Mouse (Mus musculus): Measurements from ENCODE around the gene Nup214. TPM values are rescaled to one million over a fixed set of nuclear protein-coding genes. Genes with fewer than 3 reads are reported as not detected.

The Nup214 gene
- polyA plus RNA-seq, 1 experiment from 2014 or later: 87.4 TPM

DNA sequence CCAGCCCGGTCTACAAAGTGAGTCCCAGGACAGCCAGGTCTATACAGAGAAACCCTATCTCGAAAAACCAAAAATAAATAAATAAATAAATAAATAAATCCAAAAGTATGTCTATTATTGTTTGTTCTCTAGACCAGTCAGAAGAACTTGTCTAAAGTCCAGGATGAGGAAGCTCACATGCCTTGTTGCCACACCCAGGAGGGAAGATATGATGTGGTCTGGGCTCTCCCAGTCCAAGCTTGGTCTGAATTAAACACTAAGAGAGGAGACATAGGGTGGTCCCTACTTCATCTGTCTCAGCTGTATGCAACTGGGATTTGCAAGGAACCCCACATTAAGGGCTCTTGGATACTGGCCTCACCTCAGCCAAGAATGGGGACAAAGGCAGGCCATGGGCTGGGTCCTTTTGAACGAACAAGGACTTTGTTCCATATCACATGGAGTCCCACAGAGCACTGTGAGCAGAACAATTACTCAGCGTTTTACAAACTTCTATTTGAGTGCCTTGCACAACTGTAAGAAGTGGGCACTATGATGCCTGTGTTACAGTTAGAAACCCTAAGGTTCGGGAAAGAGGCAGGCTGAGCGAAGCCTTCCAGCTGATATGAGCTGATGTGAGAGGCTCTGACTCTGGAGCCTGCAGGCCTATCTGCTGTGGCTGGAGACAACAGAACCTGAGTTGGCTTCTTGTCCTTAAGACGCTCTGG lies 119.9 kb downstream of the Nup214 start:
- no peak for ATAC-seq (ENCODE audit: low FRiP score)

DNA sequence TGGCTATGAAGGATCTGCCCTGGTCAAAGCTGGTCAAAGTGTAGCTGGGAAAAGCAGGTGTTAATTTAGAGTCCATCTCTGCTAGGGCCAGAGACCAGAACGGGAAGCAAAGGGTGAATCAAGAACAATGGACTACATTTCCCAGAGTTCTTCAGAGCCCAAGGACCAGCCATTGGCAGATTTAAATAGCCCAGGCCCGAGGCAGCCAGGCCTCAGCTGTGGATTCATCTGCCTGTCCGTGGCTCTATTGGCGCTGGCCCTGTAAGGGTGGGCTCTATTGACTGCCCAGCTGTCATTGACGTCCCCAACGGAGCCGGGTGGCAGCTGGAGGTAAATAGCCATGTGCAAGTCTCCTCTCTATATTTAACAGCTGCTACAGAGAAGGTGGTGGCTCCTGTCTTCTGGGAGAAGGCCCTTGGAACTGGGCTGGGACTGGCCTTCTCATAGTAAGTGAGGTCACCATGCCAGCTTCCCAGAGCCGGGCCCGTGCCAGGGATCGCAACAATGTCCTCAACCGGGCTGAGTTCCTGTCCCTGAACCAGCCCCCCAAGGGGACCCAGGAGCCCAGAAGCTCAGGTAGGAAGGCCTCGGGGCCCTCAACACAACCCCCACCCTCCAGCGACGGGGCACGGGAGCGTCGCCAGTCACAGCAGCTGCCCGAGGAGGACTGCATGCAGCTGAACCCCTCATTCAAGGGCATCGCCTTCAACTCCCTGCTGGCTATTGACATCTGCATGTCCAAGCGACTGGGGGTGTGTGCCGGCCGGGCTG lies 121.3 kb downstream of the Nup214 start, which contains the start of gene Plpp7:
Gene Plpp7 (plus strand): TSS at position 178 of the 771 bp plus-strand sequence.
- 57% methylated on average over 22 of the region's 22 CpGs for WGBS
- peak; percentile 96 for ATAC-seq (ENCODE audit: low FRiP score)
- H3K4me1 ChIP-seq: peaks cover 13% of the 10 kb centered on the region
- H3K27ac ChIP-seq: peak within 1 kb of the TSS; percentile 75
- peaks cover 14% of the 10 kb centered on the region for H3K27me3 ChIP-seq
- peak within 1 kb of the TSS; percentile 39 for H3K9ac ChIP-seq
- H3K4me2 ChIP-seq: peak within 1 kb of the TSS; percentile 56
- no peaks in the 10 kb centered on the region for H3K36me3 ChIP-seq (replicated peaks)
- H3K9me3 ChIP-seq: 0 out of 2 replicates have a peak, but pooled peaks cover 3% of the 10 kb centered on the region
- peak within 1 kb of the TSS; percentile 34 for H3K4me3 ChIP-seq (replicated peaks)

More for the DNA sequence above, 119.9 kb downstream of the Nup214 start:
- Histone ChIP-seq H3K36me3 (replicated peaks) (no peaks in the 10 kb centered on the region), H3K27ac (no peak overlapping the region; the same call in 1 of the 2 replicates), H3K27me3 (peaks cover 26% of the 10 kb centered on the region), H3K9me3 (no peaks in the 10 kb centered on the region), H3K9ac (no peak overlapping the region), H3K4me2 (no peak overlapping the region), H3K4me1 (peaks cover 13% of the 10 kb centered on the region), H3K4me3 (replicated peaks) (no peak overlapping the region)
- WGBS: 91% methylated on average over 7 of the region's 7 CpGs

DNA sequence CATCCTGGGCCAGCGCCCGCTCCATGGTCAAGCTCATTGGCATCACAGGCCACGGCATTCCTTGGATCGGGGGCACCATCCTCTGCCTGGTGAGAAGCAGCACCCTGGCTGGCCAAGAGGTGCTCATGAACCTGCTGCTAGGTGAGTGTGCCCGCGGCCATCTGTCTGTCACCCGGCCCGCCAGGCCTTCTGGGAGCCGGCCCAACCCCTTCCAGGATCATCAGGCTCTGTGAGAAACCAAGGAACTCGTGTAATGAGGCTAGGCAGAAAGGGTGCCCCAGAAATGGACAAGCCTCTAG lies 121.8 kb downstream of the Nup214 start:
- Histone ChIP-seq H3K27me3 (peaks cover 10% of the 10 kb centered on the region; the same call in 1 of the 2 replicates), H3K4me1 (peaks cover 13% of the 10 kb centered on the region), H3K4me3 (replicated peaks) (peak overlapping the region; percentile 34), H3K27ac (peak overlapping the region; percentile 75; the same call in 1 of the 2 replicates), H3K4me2 (peak overlapping the region; percentile 56), H3K9ac (peak overlapping the region; percentile 39), H3K9me3 (0 out of 2 replicates have a peak, but pooled peaks cover 7% of the 10 kb centered on the region), H3K36me3 (replicated peaks) (no peaks in the 10 kb centered on the region)
- WGBS: 86% methylated on average over 10 of the region's 10 CpGs
- no peak for ATAC-seq (ENCODE audit: low FRiP score)

DNA sequence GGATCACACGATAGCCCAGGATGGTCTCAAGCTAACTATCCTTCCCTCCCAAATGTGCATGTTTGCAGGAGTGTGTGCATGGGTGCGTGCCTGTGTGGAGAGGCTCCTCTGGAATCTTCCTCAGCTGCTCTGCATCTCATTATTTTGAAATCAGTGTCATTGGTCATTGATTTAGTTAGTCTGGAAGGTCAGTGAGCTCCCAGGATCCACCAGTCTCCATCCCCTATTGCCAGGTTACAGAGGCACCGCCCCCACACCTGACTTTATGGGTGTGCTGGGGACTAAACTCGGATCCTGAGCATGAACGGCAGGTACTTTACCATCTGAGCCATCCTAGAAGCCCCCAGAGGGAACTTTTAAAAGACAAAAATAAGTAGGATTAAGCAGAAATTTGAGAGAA lies 128.7 kb downstream of the Nup214 start:
- H3K4me3 ChIP-seq (replicated peaks): no peak overlapping the region
- H3K27ac ChIP-seq: no peak overlapping the region
- H3K27me3 ChIP-seq: no peaks in the 10 kb centered on the region
- H3K4me1 ChIP-seq: peaks cover 13% of the 10 kb centered on the region
- H3K9me3 ChIP-seq: 0 out of 2 replicates have a peak, but pooled peaks cover 7% of the 10 kb centered on the region
- no peak overlapping the region for H3K4me2 ChIP-seq
- H3K9ac ChIP-seq: no peak overlapping the region
- WGBS: 57% methylated on average over 5 of the region's 5 CpGs
- no peak for ATAC-seq (ENCODE audit: low FRiP score)
- no peaks in the 10 kb centered on the region for H3K36me3 ChIP-seq (replicated peaks)

DNA sequence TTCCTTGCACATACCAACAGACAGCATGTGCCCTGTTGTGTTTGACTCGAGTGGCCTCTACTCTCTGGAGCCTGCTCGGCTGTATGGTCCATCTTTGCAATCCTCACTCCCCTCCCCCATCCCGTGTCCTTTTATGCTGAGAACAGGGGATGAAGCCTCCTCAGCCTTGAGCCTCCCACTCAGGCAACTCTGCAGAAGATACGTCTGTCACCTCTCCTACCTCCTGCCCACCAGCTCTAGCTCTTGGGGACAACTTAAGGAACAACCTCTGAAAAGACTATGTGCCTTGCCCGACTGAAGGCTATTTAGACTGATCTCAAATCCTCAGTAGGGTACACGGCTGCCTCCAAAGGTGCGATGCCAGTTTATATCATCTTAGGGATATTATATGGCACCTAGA lies 129.3 kb downstream of the Nup214 start:
- H3K4me1 ChIP-seq: peaks cover 13% of the 10 kb centered on the region
- ATAC-seq (ENCODE audit: low FRiP score): no peak
- H3K9me3 ChIP-seq: 0 out of 2 replicates have a peak, but pooled peaks cover 7% of the 10 kb centered on the region
- no peaks in the 10 kb centered on the region for H3K36me3 ChIP-seq (replicated peaks)
- H3K4me3 ChIP-seq (replicated peaks): no peak overlapping the region
- no peak overlapping the region for H3K4me2 ChIP-seq
- no peaks in the 10 kb centered on the region for H3K27me3 ChIP-seq
- no peak overlapping the region for H3K9ac ChIP-seq
- 77% methylated on average over 7 of the region's 7 CpGs for WGBS
- H3K27ac ChIP-seq: no peak overlapping the region

Small RNA genes within 50 kb of the gene (microRNA-seq; reads per million reads assigned to microRNA genes)
- gene Mir7674: 0.73 reads per million

Other genes starting within 250 kb of the Nup214 start
- 0.06 TPM in 1 of 2 replicates, not detected in the other for gene Qrfp, start 163.9 kb upstream of the Nup214 start, polyA plus RNA-seq (2016; fragmentation: Nextera tagmentation; extraction: Ambion mirVana)
- gene Fibcd1, start 128.4 kb upstream of the Nup214 start, polyA plus RNA-seq (2016; fragmentation: Nextera tagmentation; extraction: Ambion mirVana): 1.1 and 1.2 TPM in 2 replicates
- gene Lamc3, start 87.1 kb upstream of the Nup214 start, polyA plus RNA-seq (2016; fragmentation: Nextera tagmentation; extraction: Ambion mirVana): 5.2 and 5.6 TPM in 2 replicates
- 73.5 and 86.5 TPM in 2 replicates for gene Aif1l, start 24.3 kb upstream of the Nup214 start, polyA plus RNA-seq (2016; fragmentation: Nextera tagmentation; extraction: Ambion mirVana)
- gene Fam78a, start 110.4 kb downstream of the Nup214 start, polyA plus RNA-seq (2016; fragmentation: Nextera tagmentation; extraction: Ambion mirVana): 0.67 and 0.88 TPM in 2 replicates
- 7.0 and 7.2 TPM in 2 replicates for gene Plpp7, start 121.1 kb downstream of the Nup214 start, polyA plus RNA-seq (2016; fragmentation: Nextera tagmentation; extraction: Ambion mirVana)
- gene Prrc2b, start 176.6 kb downstream of the Nup214 start, polyA plus RNA-seq (2016; fragmentation: Nextera tagmentation; extraction: Ambion mirVana): 96.9 and 110 TPM in 2 replicates

Measured in forebrain, embryonic 12.5 days (tissue).